Mouse (Mus musculus) E14TG2a.4 (cell line): ENCODE results near the gene Stoml1.

Experiments used
- H3K27me3 ChIP-seq: 2 replicates; pipeline ENCODE4 v1.6.1; 2014; ENCODE audit warnings: low read length, control low read depth; ENCODE audit not compliant: insufficient read depth
- H3K36me3 ChIP-seq: 2 replicates; pipeline ENCODE4 v1.6.1; 2014; ENCODE audit warnings: low read length, control low read depth; ENCODE audit not compliant: insufficient read depth
- H3K4me1 ChIP-seq: replicated peaks from 2 replicates; pipeline ENCODE4 v1.6.1; 2014; ENCODE audit warnings: low read depth, low read length, control low read depth
- H3K4me3 ChIP-seq: replicated peaks from 2 replicates; pipeline ENCODE4 v1.5.1; 2014; ENCODE audit warnings: mild to moderate bottlenecking, low read length
- H3K9me3 ChIP-seq: 2 replicates; pipeline ENCODE4 v1.6.1; 2014; ENCODE audit warnings: low read length, control low read depth
- CTCF ChIP-seq: conservative IDR thresholded peaks from 2 replicates; pipeline ENCODE4 v1.5.1; 2014; ENCODE audit warnings: low read length
- NANOG ChIP-seq: IDR thresholded peaks from 2 replicates; pipeline ENCODE4 v1.6.1; 2014; ENCODE audit warnings: borderline replicate concordance, low read length, mixed read lengths
- POU5F1 ChIP-seq: IDR thresholded peaks from 2 replicates; pipeline ENCODE4 v1.6.1; 2014; ENCODE audit warnings: low read length, borderline replicate concordance

The Stoml1 gene

GRCm38 (mm10) chr9:58214519-58215180, 38.3 kb upstream of the Stoml1 start:
- no peak overlapping the region for H3K4me3 ChIP-seq
- TF ChIP-seq CTCF (no peak), POU5F1 (no peak), NANOG (no peak)
- no peaks in the 10 kb centered on the region for H3K9me3 ChIP-seq
- peaks cover 4% of the 10 kb centered on the region; the same call in 1 of the 2 replicates for H3K27me3 ChIP-seq
- peaks cover 30% of the 10 kb centered on the region for H3K36me3 ChIP-seq
- H3K4me1 ChIP-seq = peaks cover 94% of the 10 kb centered on the region

GRCm38 (mm10) chr9:58216402-58216801, 36.6 kb upstream of the Stoml1 start:
- Histone ChIP-seq H3K27me3 (peaks cover 4% of the 10 kb centered on the region; the same call in 1 of the 2 replicates), H3K4me1 (peaks cover 96% of the 10 kb centered on the region), H3K4me3 (no peak overlapping the region; the same call in 1 of the 2 replicates), H3K9me3 (no peaks in the 10 kb centered on the region), H3K36me3 (peaks cover 47% of the 10 kb centered on the region)
- TF ChIP-seq CTCF (peak; percentile 51), NANOG (no peak), POU5F1 (no peak)

GRCm38 (mm10) chr9:58218539-58218938, 34.4 kb upstream of the Stoml1 start:
- Histone ChIP-seq H3K27me3 (no peaks in the 10 kb centered on the region), H3K4me3 (peak overlapping the region; percentile 59), H3K9me3 (no peaks in the 10 kb centered on the region), H3K4me1 (peaks cover 99% of the 10 kb centered on the region), H3K36me3 (peaks cover 69% of the 10 kb centered on the region)
- TF ChIP-seq CTCF (no peak), POU5F1 (no peak), NANOG (no peak)

DNA sequence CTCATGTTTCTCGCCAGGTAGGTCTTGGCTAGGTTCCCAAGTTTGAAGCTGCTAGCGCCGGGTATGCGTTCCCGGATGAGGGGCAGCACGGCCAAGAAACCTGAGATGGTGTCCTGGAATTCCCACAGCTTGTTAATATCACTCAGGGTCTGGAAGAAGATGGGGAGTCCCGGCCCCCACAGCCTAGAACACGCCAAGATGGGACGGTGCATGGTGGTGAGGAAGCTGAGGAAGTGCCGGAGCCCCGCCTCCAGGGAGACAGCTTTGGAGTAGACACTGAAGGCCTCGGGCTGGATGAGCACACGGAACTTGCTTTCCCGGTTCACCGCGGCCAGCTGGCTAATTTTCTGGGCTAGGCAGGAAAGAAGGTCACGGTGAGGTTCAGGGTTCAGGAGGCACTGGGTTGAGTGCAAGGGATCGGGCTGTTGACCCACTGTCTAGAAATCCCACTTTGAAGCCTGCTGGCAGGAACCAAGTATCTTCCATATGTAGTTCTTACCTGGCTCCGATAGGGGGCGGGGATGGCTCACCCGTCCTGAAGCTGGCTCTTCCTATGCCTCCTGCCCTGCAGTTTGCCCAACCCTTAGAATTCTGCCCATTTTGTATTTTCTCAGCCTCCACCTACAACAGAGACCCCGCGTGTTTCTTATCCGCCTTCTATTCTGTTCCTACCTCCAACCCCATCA, 32.6 kb upstream of the Stoml1 start:
- Histone ChIP-seq H3K4me3 (peak overlapping the region; percentile 59), H3K4me1 (peaks cover 99% of the 10 kb centered on the region), H3K36me3 (peaks cover 87% of the 10 kb centered on the region), H3K27me3 (no peaks in the 10 kb centered on the region), H3K9me3 (no peaks in the 10 kb centered on the region)
- TF ChIP-seq POU5F1 (no peak), CTCF (peak; percentile 74), NANOG (no peak)

GRCm38 (mm10) chr9:58224356-58224755, 28.6 kb upstream of the Stoml1 start:
- Histone ChIP-seq H3K36me3 (peaks cover 100% of the 10 kb centered on the region), H3K4me1 (peaks cover 91% of the 10 kb centered on the region), H3K4me3 (no peak overlapping the region), H3K27me3 (no peaks in the 10 kb centered on the region), H3K9me3 (no peaks in the 10 kb centered on the region)
- no peak for TF ChIP-seq NANOG
- no peak for TF ChIP-seq POU5F1
- TF ChIP-seq CTCF = no peak

DNA sequence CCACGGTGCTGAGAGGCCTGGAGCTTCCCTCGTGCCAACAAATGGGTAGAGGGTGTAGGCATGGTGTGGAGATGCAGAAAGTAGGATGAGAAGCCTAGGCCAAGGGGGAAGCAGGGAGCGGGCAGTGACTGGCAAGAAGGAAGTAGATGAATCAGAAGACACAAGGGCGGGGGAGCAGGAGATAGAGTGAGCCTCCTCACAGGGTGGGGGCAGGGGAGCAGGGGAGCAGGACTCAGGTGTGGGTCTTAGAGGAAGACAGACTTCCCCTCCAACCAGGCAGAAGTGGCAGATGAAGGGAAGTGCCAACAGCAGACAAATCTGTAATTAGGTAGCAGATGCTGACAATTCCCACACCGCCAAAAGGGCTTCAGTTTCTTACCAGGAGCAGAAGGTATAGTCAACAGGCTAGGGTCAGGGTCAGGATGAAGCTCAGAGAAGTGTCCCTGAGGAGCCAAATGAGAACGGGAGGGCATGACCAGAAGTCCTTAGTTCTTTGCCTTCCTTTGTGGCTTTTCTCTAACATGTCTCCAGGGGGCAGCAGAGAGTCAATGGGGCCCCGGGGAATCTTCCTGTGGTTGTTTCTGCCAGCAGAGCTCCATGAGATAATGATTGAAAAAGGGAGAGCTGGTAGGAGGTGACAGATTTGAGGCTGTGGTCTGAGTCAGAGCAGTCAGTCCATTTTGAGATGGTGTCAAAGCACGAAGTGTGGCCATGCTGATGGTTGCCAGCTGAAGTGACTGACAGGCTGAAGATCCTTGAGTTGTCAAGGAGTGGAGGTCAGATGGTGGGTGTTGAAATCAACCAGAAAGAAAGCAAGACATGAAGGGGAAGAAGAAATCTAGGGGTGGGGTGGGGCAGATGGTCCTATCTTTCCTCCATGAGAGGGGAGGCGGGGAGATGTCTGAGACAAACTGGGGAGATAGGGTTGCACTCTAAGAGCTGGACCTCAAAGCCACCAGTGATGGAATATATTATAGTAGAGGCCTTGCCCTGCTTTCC, 26.8 kb upstream of the Stoml1 start:
- Histone ChIP-seq H3K27me3 (no peaks in the 10 kb centered on the region), H3K4me1 (peaks cover 89% of the 10 kb centered on the region), H3K36me3 (peaks cover 100% of the 10 kb centered on the region), H3K4me3 (no peak overlapping the region), H3K9me3 (no peaks in the 10 kb centered on the region)
- peak; percentile 97 for TF ChIP-seq CTCF
- TF ChIP-seq POU5F1 = no peak
- no peak for TF ChIP-seq NANOG

DNA sequence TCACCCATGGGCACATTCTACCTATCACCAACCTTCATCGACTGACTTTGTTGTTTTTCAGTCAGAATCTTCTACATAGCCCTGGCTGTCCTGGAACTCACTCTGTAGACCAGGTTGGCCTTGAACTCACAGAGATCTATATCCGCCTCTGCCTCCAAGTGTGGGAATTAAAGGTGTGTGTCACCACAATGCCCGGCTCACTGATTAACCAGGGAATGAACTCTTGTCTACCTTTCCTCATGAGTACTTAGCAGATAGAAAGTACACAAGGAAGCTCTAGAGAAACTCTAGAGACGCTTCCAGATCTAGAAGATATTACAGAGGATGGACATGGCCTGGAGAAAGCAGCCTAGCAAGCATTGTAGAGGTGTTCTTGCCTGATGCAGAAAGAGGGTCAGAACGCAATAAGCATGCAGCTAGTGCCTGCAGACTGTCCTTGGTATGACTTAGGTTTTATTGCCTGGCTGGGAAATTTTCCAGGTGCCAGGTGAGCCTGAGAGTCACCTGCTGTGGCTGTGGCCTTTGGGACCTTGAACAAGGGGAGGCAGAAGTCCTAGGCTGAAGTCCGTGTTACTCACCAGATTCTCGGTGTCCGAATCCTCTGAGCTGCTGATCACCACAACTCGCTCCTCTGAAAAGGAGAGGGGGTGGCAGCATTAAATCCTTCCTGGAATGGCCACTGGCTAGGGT, 24.0 kb upstream of the Stoml1 start:
- TF ChIP-seq NANOG = no peak
- no peak for TF ChIP-seq CTCF
- TF ChIP-seq POU5F1 = no peak
- Histone ChIP-seq H3K27me3 (no peaks in the 10 kb centered on the region), H3K9me3 (no peaks in the 10 kb centered on the region), H3K36me3 (peaks cover 100% of the 10 kb centered on the region), H3K4me3 (no peak overlapping the region), H3K4me1 (peaks cover 86% of the 10 kb centered on the region)
